Mouse (Mus musculus) neural tube, embryonic 14.5 days (tissue): Measurements from ENCODE around the gene Cd38. TPM values are rescaled to one million over a fixed set of nuclear protein-coding genes. Genes with fewer than 3 reads are reported as not detected.

Experiments
- ATAC-seq: fragments of 200-750 bp; cut with Nextera tagmentation; 2 replicates; pipeline ENCODE4 v1.8.0; 2017; ENCODE audit warnings: low read depth, mild to moderate bottlenecking, moderate TSS enrichment, moderate library complexity
- H3K27ac ChIP-seq: fragments of 300-500 bp; sonication (generic); 2 replicates; pipeline ENCODE4 v1.5.1; 2014; ENCODE audit warnings: low read depth, mild to moderate bottlenecking, control low read depth, low read length, moderate library complexity, mixed read lengths
- H3K27me3 ChIP-seq: fragments of 300-500 bp; sonication (generic); 2 replicates; pipeline ENCODE4 v1.6.1; 2014; ENCODE audit warnings: low read length; ENCODE audit not compliant: control insufficient read depth, insufficient read depth
- H3K36me3 ChIP-seq: fragments of 300-500 bp; sonication (generic); 2 replicates; pipeline ENCODE4 v1.6.1; 2014; ENCODE audit warnings: low read length, mixed read lengths; ENCODE audit not compliant: control insufficient read depth, insufficient read depth
- H3K4me1 ChIP-seq: fragments of 300-500 bp; sonication (generic); 2 replicates; pipeline ENCODE4 v1.6.1; 2014; ENCODE audit warnings: low read length; ENCODE audit not compliant: control insufficient read depth, insufficient read depth
- H3K4me2 ChIP-seq: fragments of 300-500 bp; sonication (generic); 2 replicates; pipeline ENCODE4 v1.6.1; 2014; ENCODE audit warnings: mild to moderate bottlenecking, low read depth, low read length, control low read depth
- H3K4me3 ChIP-seq: fragments of 300-500 bp; sonication (generic); 2 replicates; pipeline ENCODE4 v1.5.1; 2014; ENCODE audit warnings: low read depth, low read length, control low read depth, mixed read lengths
- H3K9ac ChIP-seq: fragments of 300-500 bp; sonication (generic); replicated peaks from 2 replicates; pipeline ENCODE4 v1.6.1; 2014; ENCODE audit warnings: low read depth, mild to moderate bottlenecking, control low read depth, low read length, mixed read lengths
- H3K9me3 ChIP-seq: fragments of 300-500 bp; sonication (generic); 2 replicates; pipeline ENCODE4 v1.6.1; 2016; ENCODE audit warnings: low read length; ENCODE audit not compliant: control insufficient read depth
- WGBS: fragments of 180-500 bp; shearing (Covaris S2); extraction: QIAGEN DNeasy Blood & Tissue Kit; methylation state at CpG from one replicate; pipeline ENCODE4 v1.1.7; 2014; 5-methylcytosine and 5-hydroxymethylcytosine counted together
- polyA plus RNA-seq: library from polyadenylated mRNA; unstranded; fragments of >200 nt; fragmentation: Nextera tagmentation; extraction: Ambion mirVana; gene quantifications from 2 replicates; pipeline ENCODE4 v1.2.1, GENCODE M21; 2014

Gene Cd38
- polyA plus RNA-seq, 1 experiment from 2014 or later = 1.5 TPM

DNA sequence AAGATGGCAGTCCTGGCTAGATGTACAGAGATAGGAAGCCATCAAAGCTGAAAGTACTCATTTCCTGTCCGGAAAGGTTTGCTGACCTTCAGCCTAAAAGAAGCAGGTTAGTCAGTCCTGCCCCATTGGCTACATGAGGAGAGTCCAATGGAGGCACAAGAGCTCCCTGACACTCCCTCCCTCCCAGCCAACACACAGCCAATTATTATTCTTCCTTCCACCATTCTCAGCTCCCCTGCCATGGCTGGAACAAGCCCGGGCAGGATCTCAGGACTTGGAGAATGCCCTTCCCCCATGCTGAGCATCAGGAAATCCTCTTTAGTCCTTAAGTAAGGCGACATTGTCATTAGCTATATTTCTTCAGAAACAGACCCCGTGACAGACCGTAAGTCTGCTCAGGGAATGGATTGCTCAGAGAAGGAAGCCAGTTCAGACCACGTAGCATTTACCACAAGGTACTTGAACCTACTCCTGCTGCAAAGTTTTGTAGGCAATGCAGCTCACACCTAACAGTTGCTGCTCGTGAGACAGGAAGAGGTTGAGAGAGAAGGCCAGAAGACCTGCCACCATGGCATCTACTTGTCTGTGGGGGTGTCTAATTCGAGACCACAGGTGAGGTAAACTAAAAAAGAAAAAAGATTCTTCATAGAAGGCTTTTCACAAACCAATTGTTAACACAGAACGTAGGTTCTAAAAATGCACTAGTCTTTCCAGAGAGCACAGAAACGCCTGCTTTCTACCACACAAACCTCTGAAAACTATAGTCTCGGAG, 15.1 kb upstream of the Cd38 start:
- H3K27ac ChIP-seq = no peak overlapping the region
- H3K9me3 ChIP-seq = no peaks in the 10 kb centered on the region

DNA sequence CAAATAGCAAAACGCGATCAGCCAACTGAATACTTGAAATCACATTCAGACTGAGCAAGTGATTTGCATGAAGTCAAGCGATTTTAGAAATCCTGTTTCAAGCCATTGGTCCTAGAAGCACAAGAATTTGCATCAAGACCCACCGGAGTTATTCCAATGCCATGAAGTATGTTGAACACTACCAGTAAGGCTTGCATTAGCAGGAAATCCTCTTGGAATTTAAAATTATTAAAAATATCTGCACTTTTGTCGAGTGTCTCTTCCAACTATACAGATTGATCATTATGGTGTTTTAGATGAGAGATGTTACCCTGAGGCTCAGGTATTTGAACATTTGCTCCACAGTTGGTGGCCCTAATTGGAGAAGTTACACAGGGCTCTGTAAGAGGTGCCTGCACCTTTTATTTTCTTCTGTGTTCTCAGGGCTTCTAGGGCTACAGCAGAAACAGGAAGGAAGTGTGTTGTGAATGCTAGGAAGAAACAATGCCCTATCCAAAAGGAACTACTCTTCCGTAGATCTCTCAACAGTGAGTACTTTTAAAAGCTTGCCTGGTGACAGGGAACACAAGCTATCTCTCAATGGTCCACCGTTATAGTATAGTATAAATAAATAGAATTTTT, 14.4 kb upstream of the Cd38 start:
- Histone ChIP-seq H3K27ac (no peak overlapping the region), H3K4me2 (no peak overlapping the region), H3K4me1 (no peaks in the 10 kb centered on the region), H3K36me3 (no peaks in the 10 kb centered on the region), H3K27me3 (no peaks in the 10 kb centered on the region), H3K9me3 (no peaks in the 10 kb centered on the region), H3K4me3 (no peak overlapping the region), H3K9ac (no peak overlapping the region)
- 87% methylated on average over 7 of the region's 7 CpGs for WGBS
- ATAC-seq = no peak

More for the DNA sequence above, 15.1 kb upstream of the Cd38 start:
- Histone ChIP-seq H3K4me1 (no peaks in the 10 kb centered on the region), H3K4me2 (no peak overlapping the region), H3K27me3 (no peaks in the 10 kb centered on the region), H3K4me3 (no peak overlapping the region), H3K36me3 (no peaks in the 10 kb centered on the region), H3K9ac (no peak overlapping the region)
- no peak for ATAC-seq
- WGBS = 81% methylated on average over 11 of the region's 11 CpGs

DNA sequence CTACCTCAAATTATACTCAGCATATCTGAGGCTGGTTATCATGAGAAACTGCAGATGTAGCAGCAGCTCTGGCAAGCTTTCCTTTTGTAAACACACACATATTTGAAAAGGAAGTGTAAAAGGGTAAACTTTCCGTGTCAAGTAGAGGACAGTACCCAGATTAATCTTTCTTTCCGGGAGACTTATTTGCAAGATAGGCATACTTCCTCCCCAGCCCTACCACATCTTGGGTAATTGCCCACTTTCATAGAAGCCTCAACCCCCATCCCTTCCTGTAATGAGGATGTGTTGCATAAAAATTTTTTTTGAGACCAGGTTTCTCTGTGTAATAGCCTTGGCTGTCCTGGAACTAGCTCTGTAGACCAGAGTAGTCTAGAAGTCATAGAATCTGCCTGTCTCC, 12.6 kb upstream of the Cd38 start:
- H3K4me2 ChIP-seq = no peak overlapping the region
- no peaks in the 10 kb centered on the region for H3K4me1 ChIP-seq
- no peaks in the 10 kb centered on the region for H3K27me3 ChIP-seq
- H3K4me3 ChIP-seq = no peak overlapping the region
- no peaks in the 10 kb centered on the region for H3K36me3 ChIP-seq
- H3K27ac ChIP-seq = no peak overlapping the region
- WGBS = 90% methylated on average over 2 of the region's 2 CpGs
- ATAC-seq = no peak
- H3K9ac ChIP-seq = no peak overlapping the region
- no peaks in the 10 kb centered on the region for H3K9me3 ChIP-seq

DNA sequence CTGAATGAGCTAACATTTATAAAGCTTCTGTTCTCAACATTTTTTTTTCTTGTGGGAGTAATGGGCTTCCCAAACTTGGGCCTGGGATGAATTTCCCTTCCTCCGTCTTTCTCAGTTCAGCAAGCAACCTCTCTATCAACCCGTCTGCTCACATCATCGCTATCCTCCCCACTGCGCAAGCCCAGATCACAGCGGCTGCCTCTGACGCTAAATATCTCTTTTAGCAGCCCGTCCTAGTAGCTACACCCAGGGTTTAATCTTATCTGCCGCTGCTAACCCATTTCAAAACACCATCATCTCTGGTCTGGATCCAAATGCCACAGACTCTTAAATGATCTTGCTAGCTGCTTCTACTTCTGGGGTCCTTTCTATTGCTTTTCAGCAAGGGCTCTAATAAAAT, 8.7 kb upstream of the Cd38 start:
- no peaks in the 10 kb centered on the region for H3K4me1 ChIP-seq
- no peak overlapping the region for H3K4me2 ChIP-seq
- no peaks in the 10 kb centered on the region for H3K36me3 ChIP-seq
- H3K9me3 ChIP-seq = no peaks in the 10 kb centered on the region
- no peak for ATAC-seq
- no peaks in the 10 kb centered on the region for H3K27me3 ChIP-seq
- no peak overlapping the region for H3K4me3 ChIP-seq
- no peak overlapping the region for H3K27ac ChIP-seq
- no peak overlapping the region for H3K9ac ChIP-seq
- 90% methylated on average over 8 of the region's 8 CpGs for WGBS

DNA sequence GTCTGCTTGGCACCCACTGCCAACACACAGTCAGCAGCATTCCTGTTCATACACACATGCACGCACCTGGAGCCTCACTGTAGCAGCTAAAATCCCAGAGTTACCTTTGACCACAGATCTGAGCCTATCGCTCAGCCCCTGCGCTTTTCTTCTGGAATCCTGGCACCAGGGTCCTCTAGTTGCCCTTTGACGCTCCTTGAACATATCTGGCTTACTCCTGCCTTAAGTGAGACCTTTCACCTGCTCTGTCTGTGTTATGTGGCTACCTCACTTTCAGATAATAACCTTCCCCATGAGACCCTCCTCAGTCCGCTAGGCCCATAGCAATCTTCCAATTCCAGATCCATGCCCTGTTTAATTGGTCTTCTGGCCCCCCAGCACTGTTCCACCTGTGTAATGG, 8.3 kb upstream of the Cd38 start:
- H3K4me3 ChIP-seq = no peak overlapping the region
- ATAC-seq = no peak
- no peak overlapping the region for H3K9ac ChIP-seq

DNA sequence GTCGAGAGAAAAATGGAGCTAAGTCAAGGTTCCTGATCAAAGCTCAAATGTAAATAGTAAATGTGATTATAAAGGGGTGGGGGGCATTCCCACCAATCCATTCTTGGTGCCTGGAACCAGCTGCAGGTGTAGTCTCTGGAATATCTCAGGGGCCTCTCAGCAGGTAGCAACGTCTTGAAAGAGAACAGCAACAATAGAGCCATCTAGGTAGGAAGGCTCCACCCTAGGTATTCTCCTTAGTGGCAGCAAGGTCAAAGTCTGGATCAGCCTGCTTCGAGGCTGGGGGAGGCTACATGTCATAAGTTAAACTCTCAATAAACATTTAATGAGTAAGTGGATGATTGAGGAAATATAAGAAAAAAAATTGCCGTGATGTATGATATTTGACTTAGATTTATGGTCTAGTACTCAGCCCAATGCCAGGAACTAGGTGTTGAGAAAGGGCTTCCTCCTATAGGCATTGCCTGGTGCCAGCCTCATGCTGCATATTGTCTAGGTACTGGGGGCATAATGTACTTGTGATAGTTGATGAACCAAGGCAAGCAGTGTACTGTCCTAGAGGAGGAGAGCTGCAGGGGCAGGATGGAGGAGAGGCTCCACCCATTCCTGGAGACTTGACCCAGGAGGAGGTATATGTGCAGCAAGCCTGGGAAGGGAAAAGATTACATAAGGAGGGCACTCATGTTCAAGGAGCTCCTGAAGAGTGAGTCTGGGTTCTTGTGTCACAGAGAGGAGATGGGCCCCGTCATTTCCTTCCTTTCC, 7.5 kb upstream of the Cd38 start:
- no peak overlapping the region for H3K27ac ChIP-seq
- no peaks in the 10 kb centered on the region for H3K36me3 ChIP-seq
- H3K9me3 ChIP-seq = no peaks in the 10 kb centered on the region
- no peak overlapping the region for H3K9ac ChIP-seq
- no peaks in the 10 kb centered on the region for H3K27me3 ChIP-seq
- H3K4me2 ChIP-seq = no peak overlapping the region
- H3K4me3 ChIP-seq = no peak overlapping the region
- ATAC-seq = no peak
- no peaks in the 10 kb centered on the region for H3K4me1 ChIP-seq
- 75% methylated on average over 5 of the region's 5 CpGs for WGBS

More for the DNA sequence above, 8.3 kb upstream of the Cd38 start:
- 95% methylated on average over 5 of the region's 5 CpGs for WGBS
- no peaks in the 10 kb centered on the region for H3K36me3 ChIP-seq
- no peaks in the 10 kb centered on the region for H3K4me1 ChIP-seq
- no peaks in the 10 kb centered on the region for H3K27me3 ChIP-seq
- no peak overlapping the region for H3K4me2 ChIP-seq
- H3K9me3 ChIP-seq = no peaks in the 10 kb centered on the region
- H3K27ac ChIP-seq = no peak overlapping the region

DNA sequence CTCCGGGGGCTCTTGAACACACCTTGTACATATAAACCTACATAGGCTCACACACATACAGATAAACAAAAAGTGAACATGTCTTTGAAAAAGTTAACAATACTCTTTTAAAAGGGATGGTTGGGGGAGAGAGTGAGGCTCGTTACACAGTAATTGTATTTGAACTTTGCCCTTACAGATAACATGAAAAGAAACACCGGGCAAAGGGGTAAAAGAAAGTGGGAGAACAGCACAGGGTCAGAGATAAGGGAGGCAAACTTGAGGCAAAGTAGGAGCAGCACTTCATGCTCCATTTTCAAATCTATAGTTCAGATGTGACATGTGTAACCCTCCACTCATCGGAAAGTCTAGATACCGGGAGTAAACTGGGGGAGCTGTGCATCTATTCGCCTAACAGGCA, 4.7 kb upstream of the Cd38 start:
- Histone ChIP-seq H3K4me3 (no peak overlapping the region), H3K4me1 (no peaks in the 10 kb centered on the region), H3K27me3 (no peaks in the 10 kb centered on the region), H3K36me3 (no peaks in the 10 kb centered on the region), H3K27ac (no peak overlapping the region), H3K9ac (no peak overlapping the region), H3K4me2 (no peak overlapping the region), H3K9me3 (no peaks in the 10 kb centered on the region)
- 82% methylated on average over 6 of the region's 6 CpGs for WGBS
- ATAC-seq = no peak

DNA sequence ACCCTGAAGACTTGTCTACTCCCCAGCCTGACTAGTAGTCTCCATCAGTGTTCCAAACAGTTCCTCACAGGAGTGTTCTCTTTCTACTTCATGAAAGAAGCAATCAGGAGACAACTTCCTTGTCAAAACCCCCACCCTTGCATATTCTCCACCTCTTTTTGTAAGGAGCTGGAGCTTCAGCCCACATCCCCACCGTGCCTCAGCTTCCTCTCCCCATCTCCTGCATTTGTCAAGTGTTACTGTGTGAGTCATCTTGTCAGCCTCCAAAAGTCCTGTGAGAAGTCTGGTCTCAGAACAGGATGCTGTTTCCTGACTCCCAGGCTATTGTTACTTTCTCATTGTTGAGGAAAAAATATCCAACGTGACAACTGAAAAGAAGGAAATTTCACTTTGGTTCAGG, 3.0 kb upstream of the Cd38 start:
- Histone ChIP-seq H3K9ac (no peak overlapping the region), H3K27me3 (no peaks in the 10 kb centered on the region), H3K4me2 (no peak overlapping the region), H3K9me3 (no peaks in the 10 kb centered on the region), H3K4me1 (peaks cover 6% of the 10 kb centered on the region; the same call in 1 of the 2 replicates), H3K4me3 (no peak overlapping the region), H3K27ac (no peak overlapping the region), H3K36me3 (no peaks in the 10 kb centered on the region)
- 93% methylated on average over 2 of the region's 2 CpGs for WGBS
- ATAC-seq = no peak
